Mouse (Mus musculus): ENCODE measurements around the gene Dennd1b. TPM values are rescaled to one million over a fixed set of nuclear protein-coding genes. Genes with fewer than 3 reads are reported as not detected.

The Dennd1b gene
- 27.8 and 30.9 TPM in 2 replicates for total RNA-seq (2021)
- long read RNA-seq, full-length matches to known transcripts = 1 of 5 reads
- long read RNA-seq, partial matches to known transcripts = 1 of 5 reads
- long read RNA-seq, other reads (novel, unspliced or antisense) = 3 of 5 reads

GRCm38 (mm10) chr1:138963161-138963867 lies at the start of gene Dennd1b:
Gene Dennd1b (plus strand): TSS chr1:138963435.
- peak; percentile 68 for DNase-seq

- DNase-seq = no peak
Observed at GRCm38 (mm10) chr1:138915596-138915995, 47.6 kb upstream of the Dennd1b start.

- DNase-seq = no peak
Observed at GRCm38 (mm10) chr1:138919601-138920000, 43.6 kb upstream of the Dennd1b start.

GRCm38 (mm10) chr1:138920082-138920481 lies 43.2 kb upstream of the Dennd1b start:
- DNase-seq = no peak

- DNase-seq = no peak
Observed at GRCm38 (mm10) chr1:138920799-138921198, 42.4 kb upstream of the Dennd1b start.

- DNase-seq = no peak
Observed at GRCm38 (mm10) chr1:138922886-138923285, 40.3 kb upstream of the Dennd1b start.

- DNase-seq = no peak
Observed at GRCm38 (mm10) chr1:138924282-138924681, 39.0 kb upstream of the Dennd1b start.

- DNase-seq = peak; percentile 12
Observed at GRCm38 (mm10) chr1:138928671-138929483, 34.4 kb upstream of the Dennd1b start.

- no peak for DNase-seq
Observed at GRCm38 (mm10) chr1:138929985-138930384, 33.2 kb upstream of the Dennd1b start.

- no peak for DNase-seq
Observed at GRCm38 (mm10) chr1:138930856-138931255, 32.4 kb upstream of the Dennd1b start.

- no peak for DNase-seq
Observed at GRCm38 (mm10) chr1:138936169-138936568, 27.1 kb upstream of the Dennd1b start.

- no peak for DNase-seq
Observed at GRCm38 (mm10) chr1:138937686-138938370, 25.4 kb upstream of the Dennd1b start.

GRCm38 (mm10) chr1:138939579-138940139 lies 23.6 kb upstream of the Dennd1b start:
- DNase-seq = no peak

- DNase-seq = no peak
Observed at GRCm38 (mm10) chr1:138940407-138940806, 22.8 kb upstream of the Dennd1b start.

GRCm38 (mm10) chr1:138952173-138952572 lies 11.1 kb upstream of the Dennd1b start:
- no peak for DNase-seq

- no peak for DNase-seq
Observed at GRCm38 (mm10) chr1:138954978-138955377, 8.3 kb upstream of the Dennd1b start.

- DNase-seq = no peak
Observed at GRCm38 (mm10) chr1:138955455-138955854, 7.8 kb upstream of the Dennd1b start.

- DNase-seq = no peak
Observed at GRCm38 (mm10) chr1:138956511-138956910, 6.7 kb upstream of the Dennd1b start.

- no peak for DNase-seq
Observed at GRCm38 (mm10) chr1:138957111-138957510, 6.1 kb upstream of the Dennd1b start.

- no peak for DNase-seq
Observed at GRCm38 (mm10) chr1:138958863-138959262, 4.4 kb upstream of the Dennd1b start.

- peak; percentile 26 for DNase-seq
Observed at GRCm38 (mm10) chr1:138959903-138960483, 3.2 kb upstream of the Dennd1b start.

All from adrenal gland, postnatal 25 days (tissue).